Mouse (Mus musculus): ENCODE results near the gene Sestd1. TPM values are rescaled to one million over a fixed set of nuclear protein-coding genes. Genes with fewer than 3 reads are reported as not detected.
A peak's percentile ranks its signal among the peaks of the same experiment; 100 is the strongest.

Sestd1 gene
- polyA plus RNA-seq, 1 experiment from 2014 or later = 36.2 TPM

DNA sequence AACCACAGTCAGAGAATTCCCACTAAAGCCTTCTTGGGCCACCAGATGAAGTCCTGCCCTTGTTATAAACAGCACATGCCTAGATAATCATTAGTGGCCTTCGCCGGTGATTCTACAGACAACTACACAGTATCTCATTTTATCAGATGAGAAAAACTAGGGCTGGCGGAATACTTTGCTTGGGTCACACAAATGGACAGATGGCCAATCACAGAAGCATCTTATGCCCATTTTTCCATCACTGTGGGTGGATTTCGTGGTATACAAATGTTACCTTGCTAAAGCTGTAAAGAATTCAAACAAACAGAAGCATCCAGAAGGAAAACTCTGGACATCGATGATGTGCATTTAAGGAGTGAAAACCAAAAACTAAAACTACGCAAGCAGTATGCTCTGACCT lies 28.7 kb downstream of the Sestd1 start:
- no peak for DNase-seq (ENCODE audit: low read depth, low spot score)
- H3K27me3 ChIP-seq = no peaks in the 10 kb centered on the region
- no peak for ATAC-seq
- ChIA-PET CTCF (interaction anchor here (3.2 to 6.0 kb wide), 3 partner anchors 9 to 90 kb away, joined by 13 to 76 read pairs (median 16); no protein-coding TSS in a partner anchor), POLR2A (no interaction called here)
- no peak for TF ChIP-seq CTCF (IDR thresholded peaks at IDR 0.05)
- in situ Hi-C loops (cut with MboI; ENCODE audit: low pct_unique_long_range_greater_than_20kb) = loop anchor here (10.0 kb wide), 1 partner anchor 83 kb away; no protein-coding TSS in a partner anchor

DNA sequence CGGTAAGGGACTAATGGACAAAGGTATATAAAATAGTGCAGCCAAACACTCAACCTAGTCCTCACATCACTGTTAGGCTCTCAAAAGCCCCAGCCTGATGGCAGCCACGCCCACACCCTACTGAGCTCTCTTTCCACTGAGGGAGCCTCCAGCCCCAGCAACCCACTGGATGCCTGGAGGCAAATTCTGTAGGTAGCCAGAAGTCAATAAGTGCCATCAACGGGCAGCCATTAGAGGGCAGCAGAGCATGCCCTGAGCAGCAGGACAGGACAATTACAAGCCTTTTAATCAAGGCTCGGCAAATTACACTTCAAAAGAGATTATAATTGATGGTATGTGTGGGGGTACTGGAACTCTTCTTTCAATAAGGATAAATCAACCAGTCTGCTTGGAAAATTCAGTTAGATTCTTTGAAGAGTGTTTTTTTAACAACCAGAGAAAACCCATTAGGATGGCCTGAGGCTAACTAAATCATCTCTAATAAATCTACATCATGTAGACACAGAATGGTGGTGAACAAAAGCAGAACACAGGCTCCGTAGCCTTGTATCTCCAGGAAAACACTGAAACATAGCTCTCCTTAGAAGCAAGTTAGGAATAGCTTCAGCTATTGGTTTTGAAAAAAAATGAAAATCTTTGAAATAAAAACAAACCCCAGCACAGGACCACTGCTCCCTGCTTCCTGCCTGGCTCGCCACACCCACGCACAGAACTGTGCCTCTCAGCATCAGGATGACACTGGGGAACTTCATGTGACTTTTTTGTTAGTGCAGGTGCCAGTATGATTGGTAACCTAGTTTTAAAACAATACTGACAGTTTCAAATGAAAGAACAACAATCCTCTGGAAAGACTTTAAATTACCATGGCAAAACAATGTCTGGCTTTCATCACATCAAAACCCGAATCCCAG lies 30.4 kb downstream of the Sestd1 start:
- no peak for DNase-seq (ENCODE audit: low read depth, low spot score)
- H3K27me3 ChIP-seq = no peaks in the 10 kb centered on the region
- in situ Hi-C loops (cut with MboI; ENCODE audit: low pct_unique_long_range_greater_than_20kb) = loop anchor here (10.0 to 25.0 kb wide), 2 partner anchors 85 to 462 kb away; no protein-coding TSS in a partner anchor
- peak; percentile 90 for TF ChIP-seq CTCF (IDR thresholded peaks at IDR 0.05)
- POLR2A ChIA-PET = no interaction called here
- CTCF ChIA-PET = interaction anchor here (0.7 to 6.0 kb wide), 11 partner anchors 9 to 92 kb away, joined by 3 to 76 read pairs (median 5); partner anchors contain the start of gene Sestd1
- ATAC-seq = peak; percentile 65

DNA sequence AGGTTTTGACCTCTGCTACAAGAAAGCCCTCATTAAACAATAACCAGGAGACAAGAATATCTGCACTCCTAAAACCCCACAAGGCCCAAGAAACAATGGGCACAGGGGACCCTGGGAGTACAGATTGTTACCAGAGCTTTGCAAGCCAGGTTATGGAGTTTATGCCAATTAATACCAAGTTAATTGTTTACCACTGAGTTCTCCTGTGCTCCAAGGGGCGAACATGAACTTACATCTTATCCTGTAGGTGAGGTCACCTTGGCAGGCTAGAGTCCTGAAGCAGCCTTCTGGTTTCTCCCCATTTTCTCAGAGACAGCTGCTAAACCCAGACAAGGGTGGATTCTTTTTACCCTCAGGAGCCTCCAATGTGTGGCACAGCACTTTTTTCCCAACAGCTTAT lies 32.0 kb downstream of the Sestd1 start:
- CTCF ChIA-PET = interaction anchor here (1.8 to 6.0 kb wide), 4 partner anchors 9 to 94 kb away, joined by 4 to 76 read pairs (median 11); no protein-coding TSS in a partner anchor
- no peak for ATAC-seq

DNA sequence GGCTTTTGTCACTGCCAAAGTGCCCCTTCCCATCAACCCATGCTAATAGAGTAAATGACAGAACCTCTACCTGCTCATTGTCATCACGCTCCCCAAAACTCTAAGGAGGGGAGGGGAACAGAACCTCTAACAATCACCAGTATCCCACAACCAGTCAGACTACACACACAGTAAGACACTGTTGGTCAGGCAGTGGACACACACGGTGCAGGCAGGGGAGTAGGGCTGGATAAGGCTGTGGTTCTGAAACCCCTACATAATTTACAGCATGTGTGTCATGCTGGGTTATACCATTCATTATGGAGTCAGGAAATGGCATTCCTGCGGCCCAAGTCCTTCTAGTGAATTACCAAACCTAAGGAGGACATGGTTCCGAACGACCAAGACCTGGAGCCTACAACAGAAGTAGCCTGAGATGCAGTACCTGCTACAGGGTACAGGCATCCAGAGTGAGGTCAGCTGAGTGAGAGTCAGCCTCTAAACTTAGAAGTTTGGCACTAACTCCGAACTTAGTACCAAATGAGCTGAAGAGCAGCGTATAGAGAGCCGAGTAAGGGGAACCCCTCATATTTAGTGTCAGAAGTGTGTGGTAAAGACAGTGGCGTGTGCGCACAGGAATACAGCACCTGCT lies 33.1 kb downstream of the Sestd1 start:
- TF ChIP-seq CTCF (IDR thresholded peaks at IDR 0.05) = no peak
- ATAC-seq (no peak), DNase-seq (ENCODE audit: low read depth, low spot score) (no peak)
- POLR2A ChIA-PET = no interaction called here
- in situ Hi-C loops (cut with MboI; ENCODE audit: low pct_unique_long_range_greater_than_20kb) = loop anchor here (25.0 kb wide), 1 partner anchor 465 kb away; no protein-coding TSS in a partner anchor
- H3K27me3 ChIP-seq = no peaks in the 10 kb centered on the region
- CTCF ChIA-PET = interaction anchor here (0.9 to 6.0 kb wide), 4 partner anchors 9 to 277 kb away, joined by 3 to 76 read pairs (median 3); no protein-coding TSS in a partner anchor

More for the DNA sequence above, 32.0 kb downstream of the Sestd1 start:
- POLR2A ChIA-PET = interaction anchor here (1.0 kb wide), 1 partner anchor 95 kb away, joined by 3 read pairs; no protein-coding TSS in a partner anchor
- DNase-seq (ENCODE audit: low read depth, low spot score) = no peak
- no peaks in the 10 kb centered on the region for H3K27me3 ChIP-seq
- TF ChIP-seq CTCF (IDR thresholded peaks at IDR 0.05) = no peak
- in situ Hi-C loops (cut with MboI; ENCODE audit: low pct_unique_long_range_greater_than_20kb) = loop anchor here (25.0 kb wide), 1 partner anchor 464 kb away; no protein-coding TSS in a partner anchor

DNA sequence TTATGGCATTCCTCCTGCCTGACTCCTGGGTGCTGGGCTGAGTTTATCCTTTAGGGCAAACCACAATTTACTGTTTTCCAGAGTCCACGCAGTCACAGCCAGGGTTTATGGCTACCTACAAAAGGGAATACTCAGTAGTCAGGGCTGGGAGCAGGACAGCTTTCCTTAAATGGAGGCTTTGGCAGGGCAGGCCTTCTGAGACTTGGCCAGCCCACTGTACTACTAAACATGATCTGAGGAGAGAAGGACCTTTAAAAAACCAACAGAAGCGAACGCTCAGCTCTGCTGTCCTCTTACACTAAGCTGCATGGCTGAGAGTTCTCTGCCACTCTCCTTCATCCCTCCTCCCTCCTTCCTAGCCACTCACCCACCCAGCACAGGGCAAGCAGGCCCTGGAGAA lies 34.6 kb downstream of the Sestd1 start:
- no peaks in the 10 kb centered on the region for H3K27me3 ChIP-seq
- in situ Hi-C loops (cut with MboI; ENCODE audit: low pct_unique_long_range_greater_than_20kb) = loop anchor here (25.0 kb wide), 1 partner anchor 466 kb away; no protein-coding TSS in a partner anchor
- ChIA-PET POLR2A (no interaction called here), CTCF (interaction anchor here (1.0 to 6.0 kb wide), 3 partner anchors 14 to 96 kb away, joined by 3 to 76 read pairs (median 10); no protein-coding TSS in a partner anchor)
- TF ChIP-seq CTCF (IDR thresholded peaks at IDR 0.05) = no peak
- DNase-seq (ENCODE audit: low read depth, low spot score) (no peak), ATAC-seq (no peak)

DNA sequence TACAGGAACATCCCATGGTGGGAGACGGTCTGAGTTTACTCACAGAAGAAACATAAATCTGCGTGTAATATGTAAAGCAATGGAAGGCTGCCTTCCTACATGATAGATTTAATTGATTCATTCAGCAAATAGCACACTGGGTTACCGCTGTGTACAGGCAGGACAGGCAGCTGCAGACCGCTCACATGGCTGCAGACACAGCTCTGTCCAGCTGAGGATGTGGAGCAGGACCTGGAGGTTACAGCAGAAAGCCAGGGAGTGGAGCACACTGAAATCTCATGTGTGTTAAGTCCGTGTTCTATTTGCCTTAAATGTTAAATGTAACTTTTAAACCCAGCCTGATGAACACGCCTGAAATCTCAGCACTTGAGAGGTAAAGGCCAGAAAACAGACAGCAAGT lies 38.1 kb downstream of the Sestd1 start:
- DNase-seq (ENCODE audit: low read depth, low spot score) (no peak), ATAC-seq (no peak)
- no peak for TF ChIP-seq CTCF (IDR thresholded peaks at IDR 0.05)
- ChIA-PET CTCF (interaction anchor here (1.0 kb wide), 1 partner anchor 179 kb away, joined by 3 read pairs; no protein-coding TSS in a partner anchor), POLR2A (no interaction called here)
- no peaks in the 10 kb centered on the region for H3K27me3 ChIP-seq
- in situ Hi-C loops (cut with MboI; ENCODE audit: low pct_unique_long_range_greater_than_20kb) = loop anchor here (25.0 kb wide), 1 partner anchor 470 kb away; no protein-coding TSS in a partner anchor

DNA sequence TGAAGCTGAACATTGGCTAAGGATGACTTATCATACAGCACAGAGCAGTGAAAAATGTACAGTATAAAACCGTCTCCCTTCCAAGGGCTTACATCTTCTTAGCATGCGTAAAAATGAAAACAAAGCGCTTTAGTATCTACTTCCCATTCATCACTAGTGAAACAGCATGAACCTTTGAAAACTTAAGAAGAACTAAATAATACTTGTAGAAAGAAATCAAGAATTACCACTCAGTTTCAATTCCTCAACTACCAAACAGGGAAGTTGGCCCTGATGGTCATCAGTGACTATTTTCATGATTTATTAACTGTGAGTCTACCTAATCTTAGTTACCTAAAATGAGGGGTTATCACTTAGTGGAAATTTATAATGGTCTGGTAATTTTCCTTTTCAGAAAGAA lies 41.8 kb downstream of the Sestd1 start:
- ChIA-PET POLR2A (no interaction called here), CTCF (interaction anchor here (1.8 to 3.6 kb wide), 2 partner anchors 11 to 103 kb away, joined by 4 to 16 read pairs; no protein-coding TSS in a partner anchor)
- DNase-seq (ENCODE audit: low read depth, low spot score) (no peak), ATAC-seq (no peak)
- TF ChIP-seq CTCF (IDR thresholded peaks at IDR 0.05) = no peak
- H3K27me3 ChIP-seq = no peaks in the 10 kb centered on the region
- in situ Hi-C loops (cut with MboI; ENCODE audit: low pct_unique_long_range_greater_than_20kb) = loop anchor here (25.0 kb wide), 1 partner anchor 474 kb away; no protein-coding TSS in a partner anchor

DNA sequence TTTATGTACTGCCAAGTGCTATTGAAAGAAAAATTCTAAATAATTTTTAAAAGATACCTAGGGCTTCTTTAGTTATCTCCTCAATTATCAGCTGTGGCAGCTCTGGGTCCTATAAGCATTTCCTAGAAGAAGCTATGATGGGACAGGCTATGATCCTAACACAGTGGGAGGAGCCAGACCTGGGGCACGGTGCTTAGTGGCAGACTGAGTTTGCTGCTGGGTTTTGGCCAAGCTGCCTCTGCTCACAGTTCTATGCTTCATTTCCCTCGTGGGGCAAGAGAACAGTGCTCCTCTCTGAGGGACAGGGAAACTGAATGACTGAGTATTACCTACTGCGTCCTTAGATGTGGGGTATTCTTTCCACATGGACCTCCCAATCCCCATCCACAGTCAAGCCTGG lies 42.3 kb downstream of the Sestd1 start:
- ChIA-PET CTCF (interaction anchor here (1.8 to 3.6 kb wide), 2 partner anchors 12 to 104 kb away, joined by 4 to 16 read pairs; no protein-coding TSS in a partner anchor), POLR2A (no interaction called here)
- in situ Hi-C loops (cut with MboI; ENCODE audit: low pct_unique_long_range_greater_than_20kb) = loop anchor here (25.0 kb wide), 1 partner anchor 474 kb away; no protein-coding TSS in a partner anchor
- no peak for TF ChIP-seq CTCF (IDR thresholded peaks at IDR 0.05)
- DNase-seq (ENCODE audit: low read depth, low spot score) (no peak), ATAC-seq (no peak)
- no peaks in the 10 kb centered on the region for H3K27me3 ChIP-seq

DNA sequence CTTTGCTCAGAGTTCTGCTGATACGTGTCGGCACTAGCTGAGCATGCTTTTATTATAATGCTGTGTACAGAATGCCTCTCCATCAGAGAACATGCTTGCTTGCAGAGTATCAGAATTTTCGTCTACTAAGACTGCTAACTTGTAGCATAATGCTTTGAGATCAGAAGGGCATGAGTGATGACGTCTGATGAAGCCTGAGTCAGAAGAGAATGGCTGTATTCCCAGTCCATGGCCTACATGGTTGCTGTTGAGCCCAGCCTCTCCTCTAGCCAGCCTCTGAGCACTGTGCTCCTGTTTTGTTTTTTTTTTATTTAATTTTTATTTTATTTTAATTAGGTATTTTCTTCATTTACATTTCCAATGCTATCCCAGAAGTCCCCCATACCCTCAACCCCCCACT lies 43.5 kb downstream of the Sestd1 start:
- ATAC-seq (no peak), DNase-seq (ENCODE audit: low read depth, low spot score) (no peak)
- ChIA-PET CTCF (interaction anchor here (0.7 to 1.8 kb wide), 2 partner anchors 105 to 342 kb away, joined by 3 to 4 read pairs; no protein-coding TSS in a partner anchor), POLR2A (no interaction called here)
- no peak for TF ChIP-seq CTCF (IDR thresholded peaks at IDR 0.05)
- in situ Hi-C loops (cut with MboI; ENCODE audit: low pct_unique_long_range_greater_than_20kb) = loop anchor here (25.0 kb wide), 1 partner anchor 475 kb away; no protein-coding TSS in a partner anchor
- no peaks in the 10 kb centered on the region for H3K27me3 ChIP-seq

DNA sequence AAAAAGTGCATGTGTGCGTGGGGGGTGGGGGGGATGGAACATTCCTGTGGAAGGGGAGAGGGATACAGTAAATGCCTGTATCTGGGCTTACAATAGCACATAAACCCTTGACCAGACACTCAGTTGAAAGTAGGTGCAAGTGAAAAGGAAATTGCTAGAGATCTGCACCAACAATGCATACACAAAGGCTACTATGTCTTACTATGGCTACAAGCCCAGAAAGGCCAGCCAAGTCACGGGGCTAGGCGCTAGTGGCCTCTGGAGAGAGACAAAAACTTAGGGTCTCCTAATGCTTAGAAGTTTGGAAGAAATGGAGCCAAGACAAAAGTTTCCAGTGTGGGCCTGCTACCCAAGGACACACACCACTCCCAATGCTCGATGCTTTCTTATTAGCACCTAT lies 44.5 kb downstream of the Sestd1 start:
- CTCF ChIA-PET = interaction anchor here (0.7 kb wide), 1 partner anchor 341 kb away, joined by 3 read pairs; no protein-coding TSS in a partner anchor
- DNase-seq (ENCODE audit: low read depth, low spot score) = no peak
- no peak for TF ChIP-seq CTCF (IDR thresholded peaks at IDR 0.05)
- no peaks in the 10 kb centered on the region for H3K27me3 ChIP-seq
- no peak for ATAC-seq
- in situ Hi-C loops (cut with MboI; ENCODE audit: low pct_unique_long_range_greater_than_20kb) = loop anchor here (25.0 kb wide), 1 partner anchor 476 kb away; no protein-coding TSS in a partner anchor
- POLR2A ChIA-PET = no interaction called here

Measured in Patski (cell line).